Mouse (Mus musculus): ENCODE data around the gene Cyp24a1.

The Cyp24a1 gene

GRCm38 (mm10) chr2:170436204-170436603 lies 60.7 kb downstream of the Cyp24a1 start:
- DNase-seq: no peak

Data from kidney, adult 9 months (tissue).